Mouse (Mus musculus): ENCODE measurements at regions not wholly inside any gene's neighbourhood (a gene's known extent, or its start where the extent isn't known, plus 50 kb on each side); places are given as distances from the start of the nearest gene placed in this dataset.

- ATAC-seq (replicated peaks; ENCODE audit: low FRiP score) (no peak), DNase-seq (ENCODE audit: low spot score) (no peak)
- 24% methylated on average over 7 of the region's 7 CpGs for WGBS
- no peak overlapping the region for H3K9ac ChIP-seq (ENCODE audit: low read depth, low read length)
- H3K4me1 ChIP-seq (replicated peaks; ENCODE audit: control insufficient read depth, insufficient read depth, low read length): peaks cover 9% of the 10 kb centered on the region
- H3K4me2 ChIP-seq: peak overlapping the region; percentile 96
- H3K27ac ChIP-seq (ENCODE audit: low read depth, low read length): no peak overlapping the region
- peak overlapping the region; percentile 23; the same call in 1 of the 2 replicates for H3K4me3 ChIP-seq (ENCODE audit: low read depth, low read length)
- H3K9me3 ChIP-seq (ENCODE audit: control insufficient read depth, low read length): no peaks in the 10 kb centered on the region
- peaks cover 15% of the 10 kb centered on the region for H3K27me3 ChIP-seq (replicated peaks; ENCODE audit: control insufficient read depth, insufficient read depth, low read length)
- H3K36me3 ChIP-seq (ENCODE audit: control insufficient read depth, insufficient read depth, low read length): no peaks in the 10 kb centered on the region
Measured at GRCm38 (mm10) chr17:47142885-47143284, 132.5 kb upstream of the Ubr2 start.

- WGBS: 15% methylated on average over 7 of the region's 7 CpGs
- H3K27ac ChIP-seq (ENCODE audit: low read depth, low read length): no peak overlapping the region
- no peak for DNase-seq (ENCODE audit: low spot score)
Measured at GRCm38 (mm10) chr17:47142276-47142675, 131.9 kb upstream of the Ubr2 start.

GRCm38 (mm10) chr17:47141843-47142215 lies 131.5 kb upstream of the Ubr2 start:
- H3K4me2 ChIP-seq: peak overlapping the region; percentile 96
- H3K4me1 ChIP-seq (replicated peaks; ENCODE audit: control insufficient read depth, insufficient read depth, low read length): peaks cover 9% of the 10 kb centered on the region
- peak overlapping the region; percentile 57; the same call in 1 of the 2 replicates for H3K9ac ChIP-seq (ENCODE audit: low read depth, low read length)
- WGBS: 3% methylated on average over 12 of the region's 12 CpGs
- peaks cover 15% of the 10 kb centered on the region for H3K27me3 ChIP-seq (replicated peaks; ENCODE audit: control insufficient read depth, insufficient read depth, low read length)
- no peaks in the 10 kb centered on the region for H3K9me3 ChIP-seq (ENCODE audit: control insufficient read depth, low read length)
- ATAC-seq (replicated peaks; ENCODE audit: low FRiP score) (no peak), DNase-seq (ENCODE audit: low spot score) (no peak)
- no peaks in the 10 kb centered on the region for H3K36me3 ChIP-seq (ENCODE audit: control insufficient read depth, insufficient read depth, low read length)
- H3K27ac ChIP-seq (ENCODE audit: low read depth, low read length): peak overlapping the region; percentile 93; the same call in 1 of the 2 replicates
- H3K4me3 ChIP-seq (ENCODE audit: low read depth, low read length): peak overlapping the region; percentile 64

More at GRCm38 (mm10) chr17:47142276-47142675, 131.9 kb upstream of the Ubr2 start:
- no peaks in the 10 kb centered on the region for H3K9me3 ChIP-seq (ENCODE audit: control insufficient read depth, low read length)
- no peak for ATAC-seq (replicated peaks; ENCODE audit: low FRiP score)
- peak overlapping the region; percentile 64 for H3K4me3 ChIP-seq (ENCODE audit: low read depth, low read length)
- peak overlapping the region; percentile 2; the same call in 1 of the 2 replicates for H3K9ac ChIP-seq (ENCODE audit: low read depth, low read length)
- no peaks in the 10 kb centered on the region for H3K36me3 ChIP-seq (ENCODE audit: control insufficient read depth, insufficient read depth, low read length)
- H3K4me1 ChIP-seq (replicated peaks; ENCODE audit: control insufficient read depth, insufficient read depth, low read length): peaks cover 9% of the 10 kb centered on the region
- H3K4me2 ChIP-seq: peak overlapping the region; percentile 96
- peaks cover 15% of the 10 kb centered on the region for H3K27me3 ChIP-seq (replicated peaks; ENCODE audit: control insufficient read depth, insufficient read depth, low read length)

- H3K27ac ChIP-seq (ENCODE audit: low read depth, low read length): peak overlapping the region; percentile 93
- peak overlapping the region; percentile 57 for H3K9ac ChIP-seq (ENCODE audit: low read depth, low read length)
- H3K27me3 ChIP-seq (replicated peaks; ENCODE audit: control insufficient read depth, insufficient read depth, low read length): peaks cover 15% of the 10 kb centered on the region
- H3K4me1 ChIP-seq (replicated peaks; ENCODE audit: control insufficient read depth, insufficient read depth, low read length): peaks cover 9% of the 10 kb centered on the region
- H3K4me3 ChIP-seq (ENCODE audit: low read depth, low read length): peak overlapping the region; percentile 64
- H3K9me3 ChIP-seq (ENCODE audit: control insufficient read depth, low read length): no peaks in the 10 kb centered on the region
- H3K36me3 ChIP-seq (ENCODE audit: control insufficient read depth, insufficient read depth, low read length): no peaks in the 10 kb centered on the region
- peak; percentile 81 for DNase-seq (ENCODE audit: low spot score)
- WGBS: 2% methylated on average over 35 of the region's 35 CpGs
- H3K4me2 ChIP-seq: peak overlapping the region; percentile 96
- peak; percentile 67 for ATAC-seq (replicated peaks; ENCODE audit: low FRiP score)
Measured at GRCm38 (mm10) chr17:47140969-47141842, 130.8 kb upstream of the Ubr2 start.

- Histone ChIP-seq H3K4me1 (replicated peaks; ENCODE audit: control insufficient read depth, insufficient read depth, low read length) (peaks cover 9% of the 10 kb centered on the region), H3K27ac (ENCODE audit: low read depth, low read length) (peak overlapping the region; percentile 93), H3K9ac (ENCODE audit: low read depth, low read length) (peak overlapping the region; percentile 74), H3K4me2 (peak overlapping the region; percentile 96), H3K36me3 (ENCODE audit: control insufficient read depth, insufficient read depth, low read length) (no peaks in the 10 kb centered on the region), H3K4me3 (ENCODE audit: low read depth, low read length) (peak overlapping the region; percentile 64), H3K27me3 (replicated peaks; ENCODE audit: control insufficient read depth, insufficient read depth, low read length) (peaks cover 15% of the 10 kb centered on the region), H3K9me3 (ENCODE audit: control insufficient read depth, low read length) (no peaks in the 10 kb centered on the region)
- peak; percentile 78 for DNase-seq (ENCODE audit: low spot score)
- peak; percentile 42; the same call in 1 of the 2 replicates for ATAC-seq (replicated peaks; ENCODE audit: low FRiP score)
- WGBS: under 1% methylated on average over 50 of the region's 53 CpGs
Measured at GRCm38 (mm10) chr17:47140241-47140968, 130.0 kb upstream of the Ubr2 start.

- H3K4me1 ChIP-seq (replicated peaks; ENCODE audit: control insufficient read depth, insufficient read depth, low read length): peaks cover 9% of the 10 kb centered on the region
- peak overlapping the region; percentile 74 for H3K9ac ChIP-seq (ENCODE audit: low read depth, low read length)
- H3K4me2 ChIP-seq: peak overlapping the region; percentile 96
- WGBS: 1% methylated on average over 19 of the region's 34 CpGs
- H3K36me3 ChIP-seq (ENCODE audit: control insufficient read depth, insufficient read depth, low read length): no peaks in the 10 kb centered on the region
- H3K9me3 ChIP-seq (ENCODE audit: control insufficient read depth, low read length): no peaks in the 10 kb centered on the region
- H3K4me3 ChIP-seq (ENCODE audit: low read depth, low read length): peak overlapping the region; percentile 64
- ATAC-seq (replicated peaks; ENCODE audit: low FRiP score) (peak; percentile 85), DNase-seq (ENCODE audit: low spot score) (peak; percentile 88)
- peak overlapping the region; percentile 93 for H3K27ac ChIP-seq (ENCODE audit: low read depth, low read length)
- H3K27me3 ChIP-seq (replicated peaks; ENCODE audit: control insufficient read depth, insufficient read depth, low read length): peaks cover 15% of the 10 kb centered on the region
Measured at GRCm38 (mm10) chr17:47139730-47140231, 129.4 kb upstream of the Ubr2 start.

- peak overlapping the region; percentile 96 for H3K4me2 ChIP-seq
- no peak overlapping the region; the same call in 1 of the 2 replicates for H3K9ac ChIP-seq (ENCODE audit: low read depth, low read length)
- peaks cover 9% of the 10 kb centered on the region for H3K4me1 ChIP-seq (replicated peaks; ENCODE audit: control insufficient read depth, insufficient read depth, low read length)
- ATAC-seq (replicated peaks; ENCODE audit: low FRiP score): no peak
- peak overlapping the region; percentile 64 for H3K4me3 ChIP-seq (ENCODE audit: low read depth, low read length)
- H3K27ac ChIP-seq (ENCODE audit: low read depth, low read length): no peak overlapping the region
- H3K9me3 ChIP-seq (ENCODE audit: control insufficient read depth, low read length): no peaks in the 10 kb centered on the region
- H3K36me3 ChIP-seq (ENCODE audit: control insufficient read depth, insufficient read depth, low read length): no peaks in the 10 kb centered on the region
- WGBS: 5% methylated on average over 27 of the region's 27 CpGs
- DNase-seq (ENCODE audit: low spot score): peak; percentile 50
- peaks cover 15% of the 10 kb centered on the region for H3K27me3 ChIP-seq (replicated peaks; ENCODE audit: control insufficient read depth, insufficient read depth, low read length)
Measured at GRCm38 (mm10) chr17:47139171-47139617, 128.8 kb upstream of the Ubr2 start.

GRCm38 (mm10) chr17:47138174-47138573 lies 127.8 kb upstream of the Ubr2 start:
- DNase-seq (ENCODE audit: low spot score) (no peak), ATAC-seq (replicated peaks; ENCODE audit: low FRiP score) (no peak)
- Histone ChIP-seq H3K4me1 (replicated peaks; ENCODE audit: control insufficient read depth, insufficient read depth, low read length) (peaks cover 9% of the 10 kb centered on the region), H3K4me2 (peak overlapping the region; percentile 96), H3K27me3 (replicated peaks; ENCODE audit: control insufficient read depth, insufficient read depth, low read length) (peaks cover 15% of the 10 kb centered on the region), H3K9me3 (ENCODE audit: control insufficient read depth, low read length) (no peaks in the 10 kb centered on the region), H3K36me3 (ENCODE audit: control insufficient read depth, insufficient read depth, low read length) (no peaks in the 10 kb centered on the region), H3K4me3 (ENCODE audit: low read depth, low read length) (no peak overlapping the region), H3K9ac (ENCODE audit: low read depth, low read length) (no peak overlapping the region), H3K27ac (ENCODE audit: low read depth, low read length) (no peak overlapping the region)
- WGBS: 16% methylated on average over 6 of the region's 6 CpGs

All from liver, embryonic 11.5 days (tissue).